Mouse (Mus musculus) cerebral cortex, adult 2 months (tissue): ENCODE results near the gene Oprl1.

Source experiments
- WGBS: fragments of 180-500 bp; shearing (Covaris S2); methylation state at CpG from one replicate; pipeline ENCODE4 v1.1.7; 2018; 5-methylcytosine and 5-hydroxymethylcytosine counted together

Gene Oprl1

DNA sequence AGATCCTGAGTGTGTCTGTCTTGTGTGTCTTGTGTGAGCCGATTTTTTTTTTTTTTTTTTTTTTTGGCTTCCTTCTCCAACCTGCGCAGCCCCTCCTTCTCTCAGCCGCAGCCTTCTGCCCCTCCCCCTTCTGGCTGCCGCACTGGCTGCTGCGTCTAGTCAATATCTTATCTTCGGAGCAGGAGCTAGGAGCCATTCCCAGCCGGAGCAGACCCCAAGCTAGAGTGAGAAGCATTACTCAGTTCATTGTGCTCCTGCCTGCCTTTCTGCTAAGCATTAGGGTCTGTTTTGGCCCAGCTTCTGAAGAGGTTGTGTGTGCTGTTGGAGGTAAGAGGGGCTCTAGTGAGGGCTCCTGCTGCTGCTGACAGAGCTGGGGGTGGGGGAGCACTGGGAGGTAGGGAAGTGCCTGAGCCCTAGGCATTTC lies at the start of gene Oprl1:
Oprl1 (plus strand) TSS at position 114 of the 424 bp plus-strand sequence.
- WGBS = 2% methylated on average over 7 of the region's 7 CpGs

DNA sequence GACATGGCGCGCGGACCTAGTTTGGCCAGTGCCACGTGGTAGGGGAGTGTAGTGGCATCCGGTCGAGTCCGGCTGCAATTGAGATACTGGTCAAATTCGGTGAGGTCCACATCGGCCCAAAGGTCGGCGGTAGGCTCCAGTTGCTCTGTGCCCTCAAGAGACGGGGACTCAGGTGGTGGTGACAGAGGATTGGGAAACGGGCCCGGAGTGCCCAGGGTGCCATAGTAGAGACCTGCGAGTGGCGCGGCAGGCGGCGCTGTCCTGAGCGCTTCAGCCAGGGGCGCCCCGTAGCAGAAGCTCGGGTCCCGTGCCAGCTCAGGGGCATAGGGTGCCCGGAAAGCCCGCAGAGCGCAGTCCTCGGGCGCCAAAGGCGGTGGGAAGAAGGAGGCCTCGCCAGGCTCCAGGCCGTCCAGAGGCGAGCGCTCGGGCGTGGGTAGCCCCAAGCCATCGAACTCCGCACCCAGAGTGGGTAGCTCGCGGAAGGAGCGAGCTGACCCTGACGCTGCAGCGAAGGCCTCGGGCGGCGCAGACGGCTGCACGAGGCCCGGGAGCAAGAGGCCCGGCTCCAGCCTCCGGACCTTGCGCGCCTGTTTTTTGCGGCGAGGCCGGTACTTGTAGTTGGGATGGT lies 44.4 kb upstream of the Oprl1 start:
- WGBS = 10% methylated on average over 56 of the region's 56 CpGs

DNA sequence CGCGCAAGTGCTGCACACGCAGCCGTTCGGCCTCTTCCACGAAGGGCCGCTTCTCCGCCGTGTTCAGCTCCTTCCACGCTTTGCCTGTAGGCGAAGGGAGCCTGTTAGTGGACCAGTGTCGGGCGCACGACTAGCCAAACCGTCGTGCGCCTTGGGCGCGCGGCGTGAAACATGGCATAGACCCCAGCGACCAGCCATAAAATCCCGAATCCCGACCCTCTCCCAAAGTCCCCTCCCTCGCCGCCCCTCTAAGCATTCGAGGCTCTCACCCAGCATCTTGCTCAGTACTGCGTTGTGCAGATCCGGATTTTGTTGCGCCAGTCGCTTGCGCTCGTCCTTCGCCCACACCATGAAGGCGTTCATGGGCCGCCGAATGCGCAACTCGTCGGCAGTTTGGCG lies 43.9 kb upstream of the Oprl1 start:
- WGBS = 1% methylated on average over 41 of the region's 41 CpGs

DNA sequence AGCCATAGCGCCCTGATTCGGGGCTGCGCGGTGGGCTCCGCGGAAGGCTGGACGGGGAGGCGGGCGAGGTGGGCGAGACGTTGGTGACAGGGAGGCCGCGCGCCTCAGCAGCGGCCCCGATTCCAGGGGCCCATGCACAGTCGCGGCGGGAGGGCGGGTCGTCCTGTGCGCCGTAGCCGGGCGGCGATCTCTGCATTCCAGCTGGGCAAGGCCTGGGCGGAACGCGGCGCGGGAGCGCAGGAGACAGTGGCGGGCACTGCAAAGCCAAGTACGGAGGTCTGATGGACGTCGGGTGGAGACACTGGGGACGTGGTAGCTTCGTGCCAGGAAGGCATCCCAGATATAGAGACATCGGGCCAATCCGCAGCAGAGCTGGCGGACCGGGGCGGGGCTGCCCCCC lies 43.5 kb upstream of the Oprl1 start, which contains the start of gene Sox18:
Sox18 (minus strand) TSS at position 315 of the 400 bp plus-strand sequence.
- under 1% methylated on average over 42 of the region's 43 CpGs for WGBS

DNA sequence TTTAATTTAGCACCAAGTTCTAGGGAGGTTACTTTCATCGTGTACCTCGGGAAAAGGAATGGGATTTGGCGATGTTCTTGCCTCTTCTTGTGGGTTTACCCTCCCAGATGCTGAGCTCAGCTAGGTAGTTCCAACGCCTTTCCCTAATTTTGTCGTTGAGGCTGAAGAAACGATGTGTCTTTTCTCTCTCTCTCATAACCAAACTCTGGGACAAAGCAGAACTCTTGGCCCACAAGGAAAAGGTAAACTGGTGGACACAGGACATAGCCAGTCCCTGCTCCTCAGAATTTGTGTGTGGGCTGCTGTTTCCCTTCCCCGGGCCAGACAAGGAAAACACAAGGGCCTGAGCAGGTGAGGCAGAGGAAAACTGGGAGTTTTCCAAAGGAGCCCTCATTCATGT lies 42.8 kb upstream of the Oprl1 start:
- WGBS = 46% methylated on average over 7 of the region's 7 CpGs

DNA sequence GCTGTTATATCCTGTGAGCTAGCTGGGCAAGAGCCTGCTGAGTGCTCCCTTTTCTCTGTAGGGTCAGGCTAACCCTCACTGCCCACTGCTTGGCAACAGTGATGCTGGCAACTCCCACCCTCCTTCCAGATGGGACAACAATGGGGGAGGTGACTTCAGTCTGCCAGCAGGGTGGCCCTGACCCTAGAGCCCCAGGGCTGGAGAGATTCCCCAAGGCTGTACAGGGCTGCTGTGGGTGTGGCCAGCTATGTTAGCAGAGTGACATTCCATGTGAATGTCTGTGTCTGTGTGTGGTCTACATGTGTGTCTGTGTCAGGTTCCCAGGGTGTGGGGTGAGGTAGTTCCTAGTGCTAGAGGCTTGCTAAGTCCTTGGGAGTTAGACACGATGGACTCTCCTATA lies 41.3 kb upstream of the Oprl1 start:
- 60% methylated on average over 1 of the region's 1 CpGs for WGBS

DNA sequence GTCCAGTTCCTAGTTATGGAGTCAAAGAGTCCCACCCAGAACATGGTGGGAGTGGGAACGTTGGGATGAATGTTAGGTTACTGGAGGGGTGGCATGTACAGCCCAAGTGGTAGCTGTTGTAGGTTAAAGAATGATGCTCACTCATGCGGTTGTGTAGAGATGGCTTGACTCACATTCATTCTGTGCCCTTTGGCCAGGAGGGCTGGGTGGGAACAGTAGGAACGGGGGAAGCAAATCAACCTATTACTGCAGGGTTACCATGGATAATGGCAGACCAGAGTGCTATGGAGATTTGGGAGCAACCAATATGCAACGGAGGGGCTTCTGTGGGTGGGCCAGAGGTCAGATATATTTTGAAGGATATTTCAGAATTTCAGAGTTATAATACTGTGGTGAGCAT lies 39.9 kb upstream of the Oprl1 start:
- 76% methylated on average over 4 of the region's 4 CpGs for WGBS

DNA sequence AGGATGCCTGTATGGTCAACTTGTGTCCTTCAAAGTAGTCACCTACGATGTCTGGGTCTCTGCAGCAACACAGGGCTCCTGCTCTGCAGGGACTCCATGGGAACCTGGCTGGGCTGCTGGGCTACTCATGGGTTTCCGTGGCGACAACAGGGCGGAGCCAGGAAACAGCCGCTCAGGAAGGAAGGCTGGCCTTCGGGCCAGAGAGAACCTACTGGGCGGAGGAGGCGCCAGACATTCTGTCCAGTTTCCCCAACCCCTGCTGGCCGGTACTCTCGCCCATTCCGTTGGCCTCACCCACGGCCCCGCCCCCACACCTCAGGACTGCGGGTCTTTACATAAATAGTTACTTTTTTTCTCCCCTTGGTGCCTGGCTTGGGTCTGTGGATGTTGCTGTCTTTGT lies 39.4 kb upstream of the Oprl1 start:
- 7% methylated on average over 14 of the region's 14 CpGs for WGBS

DNA sequence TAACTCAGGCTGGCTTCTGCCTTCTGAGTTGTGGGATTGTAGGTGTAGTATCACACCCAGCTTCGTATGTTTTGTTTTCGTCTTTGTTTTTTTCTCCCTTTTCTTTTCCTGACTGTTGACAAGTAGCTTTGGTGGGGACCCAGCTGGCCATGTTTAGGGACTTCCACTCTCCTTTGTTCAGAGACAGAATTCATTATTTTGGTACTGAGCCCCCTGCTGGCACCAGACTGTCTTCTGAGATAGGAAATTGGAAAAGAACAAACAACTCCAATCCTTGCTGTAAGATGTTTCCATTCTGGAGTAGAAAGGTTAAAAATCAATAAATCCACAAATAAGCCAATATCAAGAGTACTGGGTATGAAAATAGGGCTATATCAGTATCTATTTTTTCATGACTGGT lies 38.4 kb upstream of the Oprl1 start:
- WGBS = 41% methylated on average over 2 of the region's 2 CpGs

DNA sequence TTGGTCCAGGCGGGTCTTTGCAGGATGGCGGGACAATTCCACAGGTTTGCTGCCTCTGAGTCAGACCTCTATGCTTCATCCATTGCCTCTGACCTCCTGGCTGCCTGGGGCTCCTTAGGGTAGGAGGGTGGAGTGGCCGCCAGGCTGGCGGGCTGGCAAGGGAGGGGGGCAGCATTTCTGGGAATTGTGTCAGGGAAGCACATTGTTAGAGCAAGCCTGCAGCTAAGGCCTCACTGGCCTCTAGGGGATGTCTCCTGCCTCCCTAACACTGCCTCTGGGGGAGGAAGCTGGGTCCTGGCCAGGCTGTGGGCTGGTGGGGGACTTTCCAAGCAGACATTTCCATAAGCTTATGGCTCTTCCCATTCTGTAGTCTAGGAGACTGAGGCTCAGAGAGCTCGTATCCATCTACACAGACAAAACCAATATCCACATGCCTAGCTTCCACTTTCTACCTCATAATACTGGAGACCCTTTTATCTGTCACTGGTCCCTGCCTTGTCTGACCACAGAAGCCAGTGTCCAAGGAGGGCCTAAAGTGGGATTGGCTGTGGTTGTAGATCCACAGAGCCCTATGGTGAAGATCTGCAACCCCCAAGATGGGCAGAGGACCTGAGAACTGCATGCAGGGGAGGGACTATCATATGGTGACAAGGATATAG lies 37.6 kb upstream of the Oprl1 start:
- 59% methylated on average over 5 of the region's 5 CpGs for WGBS

DNA sequence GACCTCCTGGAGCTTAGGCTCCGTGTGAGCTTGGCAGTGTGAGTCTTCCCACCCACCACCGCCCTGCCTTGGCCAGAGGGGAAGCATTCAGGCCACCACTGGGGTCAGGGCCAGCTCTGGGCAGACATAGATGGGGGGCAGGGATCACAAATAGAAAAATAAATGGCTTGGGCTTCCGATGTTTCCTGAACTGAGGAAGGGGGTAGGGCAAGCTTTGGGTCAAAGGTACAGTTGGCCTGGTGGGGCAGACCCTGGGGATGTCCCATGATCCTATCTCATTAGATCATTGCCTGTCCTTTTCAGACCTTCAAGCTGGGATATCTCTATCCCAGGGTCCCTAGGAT lies 37.1 kb upstream of the Oprl1 start:
- WGBS = 55% methylated on average over 3 of the region's 3 CpGs

DNA sequence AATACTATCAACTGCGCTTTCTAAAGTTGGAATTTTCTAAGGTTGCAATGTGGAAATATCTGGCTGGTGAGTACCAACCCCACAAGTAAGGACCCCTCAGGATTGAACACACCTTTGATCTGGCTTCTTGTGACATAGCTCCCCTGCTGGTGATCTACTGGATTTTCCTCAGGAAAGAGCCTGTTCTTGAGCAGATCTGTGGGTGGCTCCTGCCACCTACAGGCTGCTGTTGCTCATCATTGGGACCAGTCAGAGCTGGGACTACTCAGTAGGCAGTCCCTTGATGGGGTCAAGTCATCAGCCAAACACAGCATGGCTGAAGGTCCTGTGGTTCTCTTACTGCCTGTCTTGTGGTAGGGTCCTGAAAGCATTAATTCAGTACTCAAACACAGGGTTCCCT lies 36.0 kb upstream of the Oprl1 start:
- 57% methylated on average over 1 of the region's 1 CpGs for WGBS

DNA sequence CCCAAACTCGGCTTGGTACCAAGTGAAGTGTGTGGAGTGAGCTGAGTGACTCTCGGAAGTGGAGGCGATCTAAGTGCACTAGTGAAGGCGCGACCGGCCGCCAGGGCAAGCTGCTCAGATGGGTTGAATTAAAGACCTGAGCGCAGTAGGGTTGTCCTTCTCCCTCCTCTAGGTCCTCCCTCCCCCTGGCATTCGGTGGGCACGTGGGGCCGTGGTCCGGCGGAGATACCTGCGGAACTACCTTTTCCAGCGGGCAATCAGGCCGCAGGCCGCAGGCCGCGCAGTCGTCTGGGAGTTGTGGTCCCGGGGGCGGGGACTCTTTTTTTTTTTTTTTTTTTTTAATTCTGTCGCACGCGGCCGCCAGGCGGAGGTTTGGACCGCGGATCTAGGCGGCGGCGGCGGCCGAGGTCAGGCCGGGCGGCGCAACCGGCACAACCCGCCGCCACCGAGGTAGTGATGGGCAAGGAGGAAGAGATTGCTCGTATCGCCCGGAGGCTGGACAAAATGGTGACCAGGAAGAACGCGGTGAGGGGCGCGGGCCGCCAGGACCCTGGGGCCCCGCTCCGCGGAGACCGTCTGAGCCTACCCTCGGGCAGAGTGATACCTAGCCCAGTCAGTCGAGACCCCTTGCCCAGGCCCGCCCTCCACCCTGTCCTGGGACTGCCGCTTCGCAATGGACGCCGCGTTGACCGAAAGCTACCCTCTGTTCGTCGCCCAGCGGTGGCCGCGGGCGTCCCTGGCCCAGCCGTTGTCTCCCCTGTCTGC lies 34.7 kb upstream of the Oprl1 start, which contains the start of gene Tcea2:
Tcea2 (plus strand) TSS at position 360 of the 765 bp plus-strand sequence.
- WGBS = under 1% methylated on average over 69 of the region's 69 CpGs

DNA sequence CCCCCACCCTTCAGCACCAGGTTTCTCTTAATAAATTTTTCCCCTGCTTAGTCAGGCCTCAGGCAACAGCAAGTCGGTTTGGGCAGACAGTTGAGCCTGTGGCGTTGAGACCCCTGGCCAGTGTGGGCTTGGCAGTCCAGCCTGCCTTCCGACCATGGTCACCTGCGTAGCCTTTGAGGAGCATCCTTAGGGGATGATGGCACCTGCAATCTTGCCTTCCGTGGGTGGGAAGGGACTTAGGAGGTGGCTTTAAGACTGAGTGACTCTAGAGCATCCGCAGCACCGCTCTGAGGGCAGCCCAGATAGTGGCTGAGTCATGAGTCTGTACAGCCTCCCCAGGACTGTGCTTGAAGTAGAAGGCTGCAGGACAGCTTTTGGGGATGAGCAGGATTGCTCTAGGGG lies 34.1 kb upstream of the Oprl1 start:
- WGBS = 9% methylated on average over 7 of the region's 7 CpGs

DNA sequence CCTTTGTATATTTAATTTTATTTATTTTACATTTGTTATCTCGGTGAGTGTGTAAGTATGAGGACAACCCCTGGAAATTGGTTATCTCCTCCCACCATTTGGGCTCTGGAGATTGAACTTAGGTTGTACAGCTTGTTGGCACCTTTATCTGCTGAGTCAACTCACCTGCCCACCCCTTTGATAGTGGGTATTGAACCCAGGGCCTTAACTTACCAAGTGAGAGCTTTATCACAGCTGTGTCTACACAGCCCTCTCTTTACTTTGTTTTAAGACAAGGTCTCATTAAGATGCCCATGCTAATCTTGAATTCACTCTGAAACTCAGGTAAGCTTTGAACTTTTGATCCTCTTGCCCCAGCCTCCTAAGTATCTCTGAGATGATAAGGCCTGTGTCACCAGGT lies 32.8 kb upstream of the Oprl1 start:
- 81% methylated on average over 1 of the region's 1 CpGs for WGBS

DNA sequence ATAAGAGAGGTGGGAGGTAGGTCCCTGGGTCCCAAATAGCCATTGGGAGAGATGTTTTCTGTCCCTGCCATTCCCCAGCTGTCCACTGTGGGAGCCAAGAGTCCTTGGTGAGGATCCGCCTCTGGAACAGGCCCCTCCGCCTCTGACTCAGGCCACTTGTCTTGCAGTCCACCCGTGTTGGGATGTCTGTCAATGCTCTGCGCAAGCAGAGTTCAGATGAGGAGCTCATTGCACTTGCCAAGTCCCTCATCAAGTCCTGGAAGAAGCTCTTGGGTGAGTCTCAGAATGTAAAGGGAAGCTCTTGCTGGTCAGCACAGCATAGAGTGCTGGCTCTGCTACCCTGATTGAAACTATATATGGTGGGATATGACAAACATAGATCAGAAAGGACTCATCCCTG lies 31.4 kb upstream of the Oprl1 start:
- WGBS = 66% methylated on average over 4 of the region's 4 CpGs

DNA sequence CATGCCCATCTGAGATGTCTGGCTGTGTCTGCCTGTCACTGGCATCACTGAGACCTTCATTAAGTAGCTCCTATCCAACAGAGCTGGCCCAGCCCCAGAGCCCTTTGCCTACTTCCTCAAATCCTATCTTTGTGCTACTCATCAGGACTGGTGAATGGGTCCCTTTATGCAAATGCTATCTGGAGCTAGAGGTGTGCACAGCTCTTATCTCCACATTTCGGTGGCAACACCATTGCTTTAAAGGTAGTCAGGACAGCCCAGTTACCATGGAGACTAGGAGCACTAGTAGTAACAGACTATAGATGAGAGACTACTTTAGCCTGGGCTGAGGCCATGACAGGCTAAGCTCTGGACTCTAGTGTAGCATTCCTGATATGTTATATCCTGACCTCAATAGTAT lies 30.1 kb upstream of the Oprl1 start:
- WGBS = 69% methylated on average over 1 of the region's 1 CpGs

DNA sequence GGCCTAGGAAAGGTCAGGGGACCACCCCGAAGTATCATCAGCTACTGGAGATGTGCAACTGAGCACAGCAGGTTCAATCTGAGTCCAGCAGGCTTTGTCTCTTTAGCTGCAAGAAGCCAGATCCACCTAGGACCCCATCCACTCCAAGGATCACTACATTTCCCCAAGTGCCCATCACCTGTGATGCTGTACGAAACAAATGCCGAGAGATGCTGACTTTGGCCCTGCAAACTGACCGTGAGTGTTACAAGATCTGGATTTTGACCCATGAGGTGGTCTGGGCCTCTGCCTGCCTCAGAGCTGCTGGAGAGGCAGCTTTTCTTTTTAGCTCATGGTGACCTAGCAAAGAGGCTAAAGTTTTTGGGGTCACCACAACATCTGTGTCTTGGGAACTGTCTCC lies 29.1 kb upstream of the Oprl1 start:
- WGBS = 94% methylated on average over 4 of the region's 4 CpGs

DNA sequence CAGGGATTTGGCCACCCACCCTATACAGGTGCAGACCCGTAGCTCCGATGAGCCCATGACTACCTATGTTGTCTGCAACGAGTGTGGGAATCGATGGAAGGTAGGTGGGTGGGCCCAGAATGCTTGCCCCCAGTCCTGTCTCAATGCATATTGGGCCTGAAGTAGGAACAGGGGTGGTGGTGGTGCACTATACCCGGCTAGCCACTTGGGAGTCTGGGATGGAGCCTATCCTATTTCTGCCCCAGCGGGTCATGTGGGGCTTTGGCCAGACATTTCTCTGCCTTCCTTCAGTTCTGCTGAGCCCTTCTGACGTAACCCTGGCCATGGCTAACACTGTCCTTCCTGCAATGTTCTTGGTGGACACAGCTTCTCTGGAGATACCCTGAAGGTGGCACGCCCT lies 27.2 kb upstream of the Oprl1 start:
- WGBS = 96% methylated on average over 8 of the region's 8 CpGs

DNA sequence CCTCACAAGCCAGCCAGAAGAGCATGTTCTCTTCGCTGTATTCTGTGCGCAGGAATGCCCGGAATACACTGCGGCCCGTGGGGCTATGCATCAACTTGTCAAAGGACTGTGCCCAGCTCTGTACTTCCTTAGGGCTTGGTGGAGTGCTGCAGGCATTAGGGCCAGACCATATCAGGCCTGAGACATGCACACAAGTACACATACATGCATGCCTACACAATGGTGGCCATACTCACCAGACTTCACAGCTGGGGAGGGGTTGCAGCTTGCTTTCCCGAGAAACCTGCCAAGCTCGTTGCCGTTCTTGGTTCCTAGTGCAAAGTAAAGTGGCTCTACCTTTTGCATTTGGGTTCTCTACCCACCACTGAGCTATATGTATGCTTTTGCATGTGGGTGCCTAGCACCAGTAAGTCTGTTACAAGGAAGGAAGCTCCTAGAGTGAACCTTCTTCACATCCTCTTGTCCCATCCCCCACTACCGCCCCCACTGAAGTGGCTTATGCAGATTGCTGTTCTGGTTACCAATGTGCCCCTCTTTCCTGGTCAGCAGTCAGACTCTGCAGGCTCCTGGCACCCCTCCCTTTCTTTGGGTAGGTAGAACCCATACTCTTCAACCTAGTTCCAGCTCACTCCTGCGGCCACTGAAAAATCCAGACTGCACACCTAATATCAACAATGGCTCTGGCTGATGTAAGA lies 25.2 kb upstream of the Oprl1 start:
- 71% methylated on average over 10 of the region's 10 CpGs for WGBS

DNA sequence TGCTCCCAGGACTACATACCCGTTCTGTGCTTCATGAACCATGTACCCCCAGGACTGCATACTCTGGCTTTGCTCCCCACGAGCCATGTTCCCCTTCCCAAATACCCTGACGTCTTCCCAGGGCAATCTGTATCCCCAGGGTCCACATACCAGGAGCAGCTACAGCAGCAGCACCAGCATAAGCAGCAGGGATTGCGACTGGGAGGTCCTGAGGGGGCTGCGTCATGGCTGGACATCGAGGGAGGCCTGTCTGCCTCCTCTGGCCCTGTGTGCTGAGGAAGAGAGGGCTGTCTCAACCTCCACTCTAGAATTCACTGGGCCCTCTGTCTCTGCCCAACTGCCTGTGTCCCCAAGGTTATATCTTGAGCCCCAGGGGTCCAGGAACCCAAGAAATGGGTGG lies 23.7 kb upstream of the Oprl1 start:
- WGBS = 91% methylated on average over 6 of the region's 6 CpGs

DNA sequence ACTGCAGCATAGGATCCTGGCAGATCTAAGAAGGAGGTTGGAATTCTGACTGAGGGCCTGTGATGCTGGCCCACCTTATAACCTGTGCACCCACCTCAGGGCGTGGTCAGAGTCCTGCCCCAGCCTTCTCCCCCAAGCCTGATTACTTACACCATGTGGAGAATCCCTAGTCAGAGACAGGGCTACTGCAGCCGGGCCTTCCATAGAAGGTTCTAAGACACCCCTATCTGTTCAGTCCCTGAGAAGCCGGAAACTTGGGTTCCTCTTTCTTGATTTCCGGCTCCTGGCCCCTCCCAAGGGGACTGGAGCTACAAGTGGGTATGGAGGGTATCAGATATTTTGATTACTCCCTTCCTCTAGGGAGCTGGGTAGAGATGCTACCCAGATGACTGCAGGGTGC lies 23.2 kb upstream of the Oprl1 start:
- 82% methylated on average over 4 of the region's 4 CpGs for WGBS
